Mouse (Mus musculus): ENCODE measurements around the gene 4930407I10Rik. TPM values are rescaled to one million over a fixed set of nuclear protein-coding genes. Genes with fewer than 3 reads are reported as not detected.

The 4930407I10Rik gene
- polyA plus RNA-seq, 1 experiment from 2014 or later, result not detected

GRCm38 (mm10) chr15:82106953-82107555 lies 48.1 kb downstream of the 4930407I10Rik start:
- 0 out of 2 replicates have a peak, but pooled peaks cover 5% of the 10 kb centered on the region for H3K4me1 ChIP-seq (replicated peaks)
- H3K36me3 ChIP-seq, result no peaks in the 10 kb centered on the region
- WGBS, result 20% methylated on average over 8 of the region's 8 CpGs
- no peak overlapping the region for H3K27ac ChIP-seq
- no peak overlapping the region for H3K4me3 ChIP-seq (replicated peaks)
- no peak overlapping the region for H3K9ac ChIP-seq (replicated peaks)
- no peak for ATAC-seq (ENCODE audit: insufficient number of reproducible peaks, insufficient read depth, low FRiP score, low TSS enrichment, low read depth)
- no peaks in the 10 kb centered on the region for H3K9me3 ChIP-seq
- 0 out of 2 replicates have a peak, but pooled peaks cover 6% of the 10 kb centered on the region for H3K27me3 ChIP-seq
- H3K4me2 ChIP-seq, result no peak overlapping the region

Other genes with a start within 250 kb of the 4930407I10Rik start
- gene Tob2, start 200.4 kb upstream of the 4930407I10Rik start, polyA plus RNA-seq (2016; fragmentation: Nextera tagmentation; extraction: Ambion mirVana), result 22.6 and 25.0 TPM in 2 replicates
- gene Phf5a, start 187.2 kb upstream of the 4930407I10Rik start, polyA plus RNA-seq (2016; fragmentation: Nextera tagmentation; extraction: Ambion mirVana), result 147 and 168 TPM in 2 replicates
- 139 and 143 TPM in 2 replicates for gene Aco2, start 186.8 kb upstream of the 4930407I10Rik start, polyA plus RNA-seq (2016; fragmentation: Nextera tagmentation; extraction: Ambion mirVana)
- gene Polr3h, start 132.9 kb upstream of the 4930407I10Rik start, polyA plus RNA-seq (2016; fragmentation: Nextera tagmentation; extraction: Ambion mirVana), result 60.1 and 62.4 TPM in 2 replicates
- 7.9 and 9.6 TPM in 2 replicates for gene Csdc2, start 122.4 kb upstream of the 4930407I10Rik start, polyA plus RNA-seq (2016; fragmentation: Nextera tagmentation; extraction: Ambion mirVana)
- gene Pmm1, start 98.2 kb upstream of the 4930407I10Rik start, polyA plus RNA-seq (2016; fragmentation: Nextera tagmentation; extraction: Ambion mirVana), result 16.7 and 17.1 TPM in 2 replicates
- gene 1700029P11Rik, start 78.6 kb upstream of the 4930407I10Rik start, polyA plus RNA-seq (2016; fragmentation: Nextera tagmentation; extraction: Ambion mirVana), result not detected in 2 replicates
- gene Xrcc6, start 71.3 kb upstream of the 4930407I10Rik start, polyA plus RNA-seq (2016; fragmentation: Nextera tagmentation; extraction: Ambion mirVana), result 91.2 and 91.6 TPM in 2 replicates
- 30.4 TPM in 2 replicates for gene Desi1, start 25.3 kb upstream of the 4930407I10Rik start, polyA plus RNA-seq (2016; fragmentation: Nextera tagmentation; extraction: Ambion mirVana)
- 263 and 272 TPM in 2 replicates for gene Snu13, start 11.6 kb upstream of the 4930407I10Rik start, polyA plus RNA-seq (2016; fragmentation: Nextera tagmentation; extraction: Ambion mirVana)
- gene Mei1, start 10.8 kb downstream of the 4930407I10Rik start, polyA plus RNA-seq (2016; fragmentation: Nextera tagmentation; extraction: Ambion mirVana), result 0.10 TPM in 1 of 2 replicates, not detected in the other
- gene Ccdc134, start 68.8 kb downstream of the 4930407I10Rik start, polyA plus RNA-seq (2016; fragmentation: Nextera tagmentation; extraction: Ambion mirVana), result 23.4 and 26.6 TPM in 2 replicates
- gene Srebf2, start 88.0 kb downstream of the 4930407I10Rik start, polyA plus RNA-seq (2016; fragmentation: Nextera tagmentation; extraction: Ambion mirVana), result 186 and 188 TPM in 2 replicates
- gene Shisa8, start 153.7 kb downstream of the 4930407I10Rik start, polyA plus RNA-seq (2016; fragmentation: Nextera tagmentation; extraction: Ambion mirVana), result 0.10 and 0.23 TPM in 2 replicates
- gene Tnfrsf13c, start 165.2 kb downstream of the 4930407I10Rik start, polyA plus RNA-seq (2016; fragmentation: Nextera tagmentation; extraction: Ambion mirVana), result 0.10 TPM in 1 of 2 replicates, not detected in the other
- 75.5 and 75.7 TPM in 2 replicates for gene Cenpm, start 185.6 kb downstream of the 4930407I10Rik start, polyA plus RNA-seq (2016; fragmentation: Nextera tagmentation; extraction: Ambion mirVana)
- not detected in 2 replicates for gene 1500009C09Rik, start 193.2 kb downstream of the 4930407I10Rik start, polyA plus RNA-seq (2016; fragmentation: Nextera tagmentation; extraction: Ambion mirVana)
- 45.5 and 46.3 TPM in 2 replicates for gene Sept3, start 215.7 kb downstream of the 4930407I10Rik start, polyA plus RNA-seq (2016; fragmentation: Nextera tagmentation; extraction: Ambion mirVana)
- not detected in 2 replicates for gene Wbp2nl, start 239.8 kb downstream of the 4930407I10Rik start, polyA plus RNA-seq (2016; fragmentation: Nextera tagmentation; extraction: Ambion mirVana)